Mouse (Mus musculus): Measurements from ENCODE around the gene Sptan1. TPM values are rescaled to one million over a fixed set of nuclear protein-coding genes. Genes with fewer than 3 reads are reported as not detected.

Gene Sptan1
- polyA plus RNA-seq, 1 experiment from 2014 or later, result 156 TPM

GRCm38 (mm10) chr2:30077502-30078348 lies 112.4 kb downstream of the Sptan1 start, which contains the start of gene Pkn3:
TSS of gene Pkn3 (plus strand) at chr2:30077684.
- Histone ChIP-seq H3K4me1 (ENCODE audit: control insufficient read depth in 2 of 2, insufficient read depth in 2 of 2, low read length in 2 of 2) (peaks cover 7 to 8% of the 10 kb centered on the region in 2 experiments), H3K9ac (ENCODE audit: low read length) (peak within 1 kb of the TSS; percentile 75), H3K4me3 (ENCODE audit: control insufficient read depth in 1 of 2, insufficient read depth in 1 of 2, low read depth in 1 of 2, low read length in 2 of 2) (peak within 1 kb of the TSS; percentile 55 to 86), H3K27me3 (ENCODE audit: control insufficient read depth, insufficient read depth, low read length) (no peaks in the 10 kb centered on the region), H3K27ac (replicated peaks in 1 of 2; ENCODE audit: control insufficient read depth in 1 of 2, insufficient read depth in 1 of 2, low read depth in 2 of 2, low read length in 2 of 2) (peak within 1 kb of the TSS; percentile 85 to 88), H3K9me3 (ENCODE audit: control insufficient read depth, low read length) (no peaks in the 10 kb centered on the region), H3K36me3 (ENCODE audit: control insufficient read depth, insufficient read depth, low read length) (peaks cover 17% of the 10 kb centered on the region), H3K4me2 (ENCODE audit: low read length) (peak within 1 kb of the TSS; percentile 94)
- WGBS, result under 1% methylated on average over 51 of the region's 53 CpGs
- peak; percentile 62 for ATAC-seq (ENCODE audit: insufficient number of reproducible peaks, insufficient read depth, low FRiP score, low read depth)

DNA sequence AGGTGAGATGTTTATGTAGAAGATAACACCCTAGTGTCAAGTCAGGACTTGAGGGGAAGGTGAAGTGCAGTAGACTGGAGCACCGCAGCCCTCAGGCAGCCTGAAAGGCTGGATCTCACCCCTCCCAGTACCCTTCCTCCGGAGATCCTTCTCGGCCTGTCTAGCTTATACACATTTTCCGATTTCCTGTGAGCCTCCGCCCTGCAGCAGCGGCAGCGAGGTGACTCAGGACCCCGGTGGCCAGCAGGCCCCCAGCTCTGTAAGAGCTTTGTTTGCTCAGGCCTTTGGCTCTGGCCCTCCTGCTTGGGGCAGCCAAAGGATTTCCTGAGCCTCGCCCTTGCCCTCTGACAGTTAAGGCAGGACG lies 113.0 kb downstream of the Sptan1 start:
- H3K27me3 ChIP-seq (ENCODE audit: control insufficient read depth, insufficient read depth, low read length), result no peaks in the 10 kb centered on the region
- 27% methylated on average over 10 of the region's 10 CpGs for WGBS
- peak overlapping the region; percentile 70 to 85 for H3K27ac ChIP-seq (replicated peaks in 1 of 2; ENCODE audit: control insufficient read depth in 1 of 2, insufficient read depth in 1 of 2, low read depth in 2 of 2, low read length in 2 of 2)
- ATAC-seq (ENCODE audit: insufficient number of reproducible peaks, insufficient read depth, low FRiP score, low read depth), result peak; percentile 45
- H3K4me1 ChIP-seq (ENCODE audit: control insufficient read depth in 2 of 2, insufficient read depth in 2 of 2, low read length in 2 of 2), result peaks cover 7 to 8% of the 10 kb centered on the region in 2 experiments
- H3K4me3 ChIP-seq (ENCODE audit: control insufficient read depth in 1 of 2, insufficient read depth in 1 of 2, low read depth in 1 of 2, low read length in 2 of 2), result peak overlapping the region; percentile 55 to 86; a peak in 3 of 4 replicates
- H3K9ac ChIP-seq (ENCODE audit: low read length), result peak overlapping the region; percentile 75
- H3K9me3 ChIP-seq (ENCODE audit: control insufficient read depth, low read length), result no peaks in the 10 kb centered on the region
- peak overlapping the region; percentile 94 for H3K4me2 ChIP-seq (ENCODE audit: low read length)
- H3K36me3 ChIP-seq (ENCODE audit: control insufficient read depth, insufficient read depth, low read length), result peaks cover 12% of the 10 kb centered on the region

DNA sequence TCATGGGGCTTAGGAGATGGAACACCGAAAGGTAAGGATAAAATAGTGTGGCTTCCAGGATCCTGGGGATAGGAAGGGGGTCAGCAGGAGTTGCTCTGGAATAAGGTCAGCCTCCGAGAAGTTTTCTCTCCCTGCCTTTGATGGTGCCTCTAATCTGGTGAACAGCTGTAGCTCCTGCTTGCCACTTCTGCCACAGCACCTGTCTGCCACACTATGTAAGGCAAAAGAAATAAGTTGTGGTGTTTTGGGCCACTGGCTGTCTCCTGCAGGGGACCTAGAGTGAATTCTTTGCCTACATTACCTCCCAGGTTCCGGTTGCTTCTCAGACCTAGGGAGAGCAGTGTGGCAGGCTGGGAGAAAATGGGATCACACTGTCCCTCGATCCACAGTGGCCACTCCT lies 113.4 kb downstream of the Sptan1 start:
- Histone ChIP-seq H3K36me3 (ENCODE audit: control insufficient read depth, insufficient read depth, low read length) (peaks cover 8% of the 10 kb centered on the region; the same call in 1 of the 2 replicates), H3K27ac (replicated peaks in 1 of 2; ENCODE audit: control insufficient read depth in 1 of 2, insufficient read depth in 1 of 2, low read depth in 2 of 2, low read length in 2 of 2) (peak overlapping the region; percentile 70 to 85), H3K4me3 (ENCODE audit: control insufficient read depth in 1 of 2, insufficient read depth in 1 of 2, low read depth in 1 of 2, low read length in 2 of 2) (peak overlapping the region in 1 of 2 experiments; percentile 55; a peak in 1 of 4 replicates), H3K9ac (ENCODE audit: low read length) (peak overlapping the region; percentile 75), H3K27me3 (ENCODE audit: control insufficient read depth, insufficient read depth, low read length) (no peaks in the 10 kb centered on the region), H3K4me1 (ENCODE audit: control insufficient read depth in 2 of 2, insufficient read depth in 2 of 2, low read length in 2 of 2) (peaks cover 7 to 8% of the 10 kb centered on the region in 2 experiments), H3K9me3 (ENCODE audit: control insufficient read depth, low read length) (no peaks in the 10 kb centered on the region), H3K4me2 (ENCODE audit: low read length) (peak overlapping the region; percentile 94)
- WGBS, result 68% methylated on average over 4 of the region's 4 CpGs
- no peak for ATAC-seq (ENCODE audit: insufficient number of reproducible peaks, insufficient read depth, low FRiP score, low read depth)

DNA sequence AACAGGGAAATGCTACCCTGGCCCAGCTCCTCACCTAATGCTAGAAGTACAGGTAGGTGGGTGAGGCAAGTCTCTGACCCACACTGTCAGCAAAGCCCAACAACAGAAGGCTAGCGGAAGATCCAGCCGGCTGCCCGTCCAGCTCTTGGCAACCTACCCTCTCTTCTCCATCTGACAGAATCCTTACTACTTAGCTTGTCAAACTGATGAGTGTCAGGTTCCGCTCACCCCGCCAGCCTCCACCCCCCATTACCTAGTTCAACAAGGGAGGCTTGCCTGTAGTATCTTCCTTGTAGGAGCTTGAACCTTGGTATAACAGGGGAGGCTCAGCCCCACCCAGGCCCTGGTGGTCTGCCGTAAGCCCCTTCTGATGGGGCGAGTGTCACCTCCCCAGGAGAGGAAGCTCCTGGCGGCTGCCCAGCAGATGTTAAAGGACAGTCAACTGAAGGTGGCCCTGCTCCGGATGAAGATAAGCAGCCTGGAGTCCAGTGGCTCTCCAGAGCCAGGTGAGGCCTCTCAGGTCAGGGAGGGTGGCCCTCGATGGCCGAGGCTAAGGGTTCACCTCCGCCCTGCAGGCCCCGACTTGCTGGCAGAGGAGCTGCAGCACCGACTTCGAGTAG lies 114.9 kb downstream of the Sptan1 start:
- no peak for ATAC-seq (ENCODE audit: insufficient number of reproducible peaks, insufficient read depth, low FRiP score, low read depth)
- no peak overlapping the region for H3K4me3 ChIP-seq (ENCODE audit: control insufficient read depth in 1 of 2, insufficient read depth in 1 of 2, low read depth in 1 of 2, low read length in 2 of 2)
- H3K27ac ChIP-seq (replicated peaks in 1 of 2; ENCODE audit: control insufficient read depth in 1 of 2, insufficient read depth in 1 of 2, low read depth in 2 of 2, low read length in 2 of 2), result no peak overlapping the region
- H3K4me1 ChIP-seq (ENCODE audit: control insufficient read depth in 2 of 2, insufficient read depth in 2 of 2, low read length in 2 of 2), result peaks cover 7 to 8% of the 10 kb centered on the region in 2 experiments
- 0 out of 2 replicates have a peak, but pooled peaks cover 4% of the 10 kb centered on the region for H3K36me3 ChIP-seq (ENCODE audit: control insufficient read depth, insufficient read depth, low read length)
- H3K4me2 ChIP-seq (ENCODE audit: low read length), result no peak overlapping the region
- H3K9ac ChIP-seq (ENCODE audit: low read length), result no peak overlapping the region
- H3K27me3 ChIP-seq (ENCODE audit: control insufficient read depth, insufficient read depth, low read length), result no peaks in the 10 kb centered on the region
- WGBS, result 74% methylated on average over 15 of the region's 15 CpGs
- no peaks in the 10 kb centered on the region for H3K9me3 ChIP-seq (ENCODE audit: control insufficient read depth, low read length)

Small RNAs within 50 kb of the gene (microRNA-seq; reads per million reads assigned to microRNA genes)
- gene Mir6997, result 1.7 reads per million

Other genes with a start within 250 kb of the Sptan1 start
- gene Gm13420, start 213.9 kb upstream of the Sptan1 start, polyA plus RNA-seq (2014; fragmentation: Nextera tagmentation; extraction: Ambion mirVana), result not detected in 2 replicates
- not detected in 2 replicates for gene Gm13547, start 206.2 kb upstream of the Sptan1 start, polyA plus RNA-seq (2014; fragmentation: Nextera tagmentation; extraction: Ambion mirVana)
- 29.5 and 33.4 TPM in 2 replicates for gene Coq4, start 178.1 kb upstream of the Sptan1 start, polyA plus RNA-seq (2014; fragmentation: Nextera tagmentation; extraction: Ambion mirVana)
- gene Trub2, start 177.1 kb upstream of the Sptan1 start, polyA plus RNA-seq (2014; fragmentation: Nextera tagmentation; extraction: Ambion mirVana), result 21.9 and 23.3 TPM in 2 replicates
- gene Slc27a4, start 162.9 kb upstream of the Sptan1 start, polyA plus RNA-seq (2014; fragmentation: Nextera tagmentation; extraction: Ambion mirVana), result 7.8 and 9.5 TPM in 2 replicates
- gene Urm1, start 145.5 kb upstream of the Sptan1 start, polyA plus RNA-seq (2014; fragmentation: Nextera tagmentation; extraction: Ambion mirVana), result 14.6 and 17.8 TPM in 2 replicates
- gene Cercam, start 96.4 kb upstream of the Sptan1 start, polyA plus RNA-seq (2014; fragmentation: Nextera tagmentation; extraction: Ambion mirVana), result 13.9 and 14.8 TPM in 2 replicates
- 46.8 and 47.2 TPM in 2 replicates for gene Odf2, start 76.3 kb upstream of the Sptan1 start, polyA plus RNA-seq (2014; fragmentation: Nextera tagmentation; extraction: Ambion mirVana)
- gene Gle1, start 30.1 kb upstream of the Sptan1 start, polyA plus RNA-seq (2014; fragmentation: Nextera tagmentation; extraction: Ambion mirVana), result 36.1 and 38.1 TPM in 2 replicates
- gene Wdr34, start 83.3 kb downstream of the Sptan1 start, polyA plus RNA-seq (2014; fragmentation: Nextera tagmentation; extraction: Ambion mirVana), result 18.9 and 21.8 TPM in 2 replicates
- gene Set, start 91.8 kb downstream of the Sptan1 start, polyA plus RNA-seq (2014; fragmentation: Nextera tagmentation; extraction: Ambion mirVana), result 218 and 223 TPM in 2 replicates
- gene Pkn3, start 112.1 kb downstream of the Sptan1 start, polyA plus RNA-seq (2014; fragmentation: Nextera tagmentation; extraction: Ambion mirVana), result 10.0 and 10.3 TPM in 2 replicates
- 28.2 and 38.5 TPM in 2 replicates for gene Zdhhc12, start 128.1 kb downstream of the Sptan1 start, polyA plus RNA-seq (2014; fragmentation: Nextera tagmentation; extraction: Ambion mirVana)
- gene Zer1, start 159.0 kb downstream of the Sptan1 start, polyA plus RNA-seq (2014; fragmentation: Nextera tagmentation; extraction: Ambion mirVana), result 7.8 and 8.9 TPM in 2 replicates
- gene Tbc1d13, start 168.2 kb downstream of the Sptan1 start, polyA plus RNA-seq (2014; fragmentation: Nextera tagmentation; extraction: Ambion mirVana), result 9.0 and 9.9 TPM in 2 replicates
- gene Endog, start 205.9 kb downstream of the Sptan1 start, polyA plus RNA-seq (2014; fragmentation: Nextera tagmentation; extraction: Ambion mirVana), result 40.3 and 43.2 TPM in 2 replicates
- gene Spout1, start 212.9 kb downstream of the Sptan1 start, polyA plus RNA-seq (2014; fragmentation: Nextera tagmentation; extraction: Ambion mirVana), result 24.7 and 28.0 TPM in 2 replicates
- 22.0 and 26.0 TPM in 2 replicates for gene Kyat1, start 240.3 kb downstream of the Sptan1 start, polyA plus RNA-seq (2014; fragmentation: Nextera tagmentation; extraction: Ambion mirVana)

Data from heart, embryonic 14.5 days (tissue).